Mouse (Mus musculus) bone marrow macrophage, adult 2 months (primary cell): ENCODE measurements around the gene Gabpb1. TPM values are rescaled to one million over a fixed set of nuclear protein-coding genes. Genes with fewer than 3 reads are reported as not detected.

Source experiments
- H3K27ac ChIP-seq: 2 replicates; pipeline ENCODE4 v1.5.1; 2012; ENCODE audit warnings: low read depth, low read length; ENCODE audit not compliant: insufficient read depth
- H3K4me1 ChIP-seq: 2 replicates; pipeline ENCODE4 v1.6.1; 2012; ENCODE audit warnings: low read length; ENCODE audit not compliant: control insufficient read depth, insufficient read depth
- H3K4me3 ChIP-seq: 2 replicates; pipeline ENCODE4 v1.5.1; 2012; ENCODE audit warnings: mild to moderate bottlenecking, low read length, moderate library complexity; ENCODE audit not compliant: insufficient read depth
- CTCF ChIP-seq: IDR thresholded peaks from 2 replicates; pipeline ENCODE4 v1.5.1; 2012; ENCODE audit warnings: low read depth, mild to moderate bottlenecking, low read length, moderate library complexity
- POLR2A ChIP-seq: IDR thresholded peaks from 2 replicates; pipeline ENCODE4 v1.6.1; 2012; ENCODE audit warnings: mild to moderate bottlenecking, low read depth, low read length, borderline replicate concordance
- polyA plus RNA-seq: library from polyadenylated mRNA; stranded (reverse); fragments of >200 nt; gene quantifications from 2 replicates; pipeline ENCODE4 v1.2.4, GENCODE M21; 2012; ENCODE audit not compliant: missing spikeins, insufficient read depth, insufficient read length

The Gabpb1 gene
- polyA plus RNA-seq, 1 experiment, result 17.8 TPM

DNA sequence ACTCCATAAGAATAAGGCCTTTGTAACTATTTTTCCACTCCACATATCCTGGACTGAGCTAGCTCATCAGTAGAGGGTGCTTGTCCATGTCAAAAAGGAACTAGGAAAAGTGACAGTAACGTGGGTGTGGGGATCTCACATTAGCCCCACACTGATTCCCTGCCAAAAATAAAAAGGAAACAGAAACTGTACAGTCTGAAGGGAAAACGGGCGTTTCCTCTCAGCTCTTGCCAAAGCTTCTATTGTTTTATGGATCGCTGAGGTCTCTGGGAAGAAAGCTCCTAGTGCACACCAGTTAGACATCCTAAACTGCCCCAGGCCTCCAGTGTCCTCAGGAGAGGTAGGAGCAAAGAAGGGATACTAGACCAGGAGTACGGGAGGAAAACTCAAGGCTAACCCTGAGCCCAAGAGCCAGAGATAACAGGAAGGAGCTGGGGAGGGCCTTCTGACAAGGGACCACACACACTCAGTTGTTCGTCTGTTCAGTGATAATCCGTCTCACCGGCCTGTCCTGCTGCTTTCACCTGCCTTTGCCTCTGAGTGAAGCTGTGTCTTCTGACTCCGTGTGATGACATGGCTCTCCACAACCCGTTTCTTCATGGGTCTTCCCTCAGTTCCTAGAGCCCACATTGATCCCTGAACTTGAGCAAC is 68.5 kb downstream of the Gabpb1 start:
- TF ChIP-seq CTCF, result no peak
- TF ChIP-seq POLR2A, result no peak
- H3K4me3 ChIP-seq, result peak overlapping the region; percentile 50
- H3K4me1 ChIP-seq, result peaks cover 11% of the 10 kb centered on the region
- peak overlapping the region; percentile 64 for H3K27ac ChIP-seq

GRCm38 (mm10) chr2:126606688-126607062 is 69.5 kb downstream of the Gabpb1 start:
- H3K27ac ChIP-seq, result no peak overlapping the region
- no peak for TF ChIP-seq POLR2A
- no peak for TF ChIP-seq CTCF
- H3K4me1 ChIP-seq, result peaks cover 20% of the 10 kb centered on the region
- no peak overlapping the region for H3K4me3 ChIP-seq

DNA sequence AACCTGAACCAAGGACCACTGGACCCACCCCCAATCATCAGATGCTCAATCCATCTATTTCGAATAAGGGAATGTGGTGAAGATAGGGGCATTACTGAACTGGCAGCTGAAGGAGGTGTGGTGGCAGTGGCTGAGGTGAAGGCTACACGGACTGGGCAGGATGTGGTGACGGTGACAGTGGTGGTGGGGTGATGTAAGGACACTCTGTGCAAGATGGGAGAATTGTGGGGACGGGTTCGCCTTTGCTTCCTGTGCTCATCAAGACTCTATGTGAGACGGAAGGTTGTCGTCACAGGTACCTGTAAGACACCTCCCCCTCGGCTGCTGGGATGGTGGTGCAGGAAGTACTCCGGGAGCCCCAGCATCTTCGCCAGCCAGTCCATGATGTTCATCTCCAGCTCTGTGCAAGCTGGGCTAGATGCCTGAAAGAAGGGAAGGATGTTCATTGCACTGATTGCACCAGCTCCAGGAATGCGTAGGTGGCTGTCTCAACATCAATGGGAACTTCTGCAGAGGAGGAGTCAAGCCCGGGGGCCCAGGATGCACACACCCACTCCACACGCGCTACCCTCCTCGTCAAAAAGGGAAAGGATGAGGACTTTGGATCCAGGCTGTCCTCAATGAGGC is 70.0 kb downstream of the Gabpb1 start:
- H3K27ac ChIP-seq, result no peak overlapping the region
- peaks cover 23% of the 10 kb centered on the region for H3K4me1 ChIP-seq
- TF ChIP-seq POLR2A, result no peak
- TF ChIP-seq CTCF, result no peak
- H3K4me3 ChIP-seq, result no peak overlapping the region

- Histone ChIP-seq H3K4me1 (peaks cover 26% of the 10 kb centered on the region), H3K4me3 (no peak overlapping the region), H3K27ac (no peak overlapping the region)
- TF ChIP-seq CTCF (no peak), POLR2A (no peak)
Measured at GRCm38 (mm10) chr2:126601918-126602600, 74.1 kb downstream of the Gabpb1 start.

DNA sequence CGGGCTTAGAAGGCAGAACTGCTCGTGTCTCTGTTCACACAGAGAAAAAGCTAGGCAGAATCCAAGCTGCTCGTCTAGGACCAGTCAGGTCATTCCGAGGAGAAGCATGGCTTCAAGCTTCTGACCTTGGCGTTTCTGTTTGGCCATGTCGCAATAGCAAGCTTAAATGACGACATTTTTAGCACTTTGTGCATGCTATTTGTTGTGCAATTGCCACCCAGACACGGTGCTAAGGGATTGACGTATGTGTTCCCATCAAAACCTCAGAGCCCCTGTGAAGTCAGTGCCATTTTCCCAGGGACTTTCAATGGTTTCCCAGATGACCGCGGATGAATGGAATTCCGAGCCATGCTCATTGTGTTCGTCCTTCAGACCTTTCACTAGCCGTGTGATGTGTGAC is 75.6 kb downstream of the Gabpb1 start:
- Histone ChIP-seq H3K4me1 (peaks cover 26% of the 10 kb centered on the region), H3K27ac (no peak overlapping the region), H3K4me3 (no peak overlapping the region)
- no peak for TF ChIP-seq POLR2A
- no peak for TF ChIP-seq CTCF

DNA sequence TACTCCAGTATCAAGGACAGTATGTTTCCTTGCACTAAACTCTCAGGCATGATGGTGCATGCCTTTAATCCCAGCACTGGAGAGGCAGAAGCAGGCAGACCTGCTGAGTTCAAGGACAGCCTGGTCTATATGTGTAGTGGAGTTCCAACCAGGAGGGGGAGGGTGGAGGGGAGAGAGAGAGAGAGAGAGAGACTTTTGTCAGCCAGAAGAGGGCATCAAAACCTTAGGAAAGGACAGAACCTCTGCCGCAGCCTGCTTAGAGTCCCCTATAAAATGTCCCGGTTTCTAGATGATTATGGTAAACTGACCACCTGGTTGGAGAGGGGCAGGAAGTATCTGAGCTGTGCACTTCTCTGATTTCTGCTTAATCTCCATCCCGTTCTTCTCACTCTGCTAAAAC is 77.1 kb downstream of the Gabpb1 start:
- Histone ChIP-seq H3K27ac (no peak overlapping the region), H3K4me1 (peaks cover 26% of the 10 kb centered on the region), H3K4me3 (no peak overlapping the region)
- no peak for TF ChIP-seq POLR2A
- TF ChIP-seq CTCF, result no peak

DNA sequence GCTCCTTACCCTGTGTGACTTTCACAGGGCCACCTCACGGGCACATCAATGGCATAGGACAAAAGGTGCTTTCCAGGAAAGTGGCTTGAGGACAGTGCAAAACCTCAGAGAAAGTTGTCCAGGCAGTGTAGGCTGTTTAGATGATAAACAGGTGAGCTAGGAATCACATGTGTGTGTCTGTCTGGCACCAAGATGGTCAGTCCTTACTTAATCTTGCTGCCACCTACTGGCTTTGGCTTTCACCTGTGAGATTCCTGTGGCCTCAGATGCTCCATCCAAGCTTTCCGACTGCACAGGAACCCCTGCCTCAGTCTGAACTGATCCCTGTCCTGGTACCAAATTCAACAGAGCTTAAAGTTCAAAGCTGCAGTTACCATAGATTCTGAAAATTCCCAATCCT is 77.8 kb downstream of the Gabpb1 start:
- no peak for TF ChIP-seq POLR2A
- no peak for TF ChIP-seq CTCF
- no peak overlapping the region for H3K4me3 ChIP-seq
- peaks cover 26% of the 10 kb centered on the region for H3K4me1 ChIP-seq
- H3K27ac ChIP-seq, result no peak overlapping the region

- Histone ChIP-seq H3K27ac (no peak overlapping the region), H3K4me1 (peaks cover 25% of the 10 kb centered on the region), H3K4me3 (no peak overlapping the region)
- no peak for TF ChIP-seq POLR2A
- no peak for TF ChIP-seq CTCF
Measured at GRCm38 (mm10) chr2:126597279-126598241, 78.6 kb downstream of the Gabpb1 start.

- TF ChIP-seq CTCF (no peak), POLR2A (no peak)
- no peak overlapping the region for H3K4me3 ChIP-seq
- no peak overlapping the region for H3K27ac ChIP-seq
Measured at GRCm38 (mm10) chr2:126596347-126597072, 79.6 kb downstream of the Gabpb1 start.

More at GRCm38 (mm10) chr2:126596347-126597072, 79.6 kb downstream of the Gabpb1 start:
- peaks cover 15% of the 10 kb centered on the region for H3K4me1 ChIP-seq
